Mouse (Mus musculus) T-helper 1 cell (primary cell): ENCODE data around the gene Slc24a5.
"Not testable (repeated sequence)": the region's sequence is repeated elsewhere in the genome, so short reads cannot be mapped to it uniquely, and the experiment has no call there.

Experiments
- in situ Hi-C: fragments of 300-600 bp; cut with MboI, MseI; formaldehyde crosslinking; loops from one replicate; pipeline ENCODE4 v1.15.1; 2025; ENCODE audit warnings: high pct_unique_total_duplicates

Gene Slc24a5

GRCm38 (mm10) chr2:125067894-125068293 lies at the start of gene Slc24a5:
Gene Slc24a5 (plus strand): TSS chr2:125068124.
- in situ Hi-C loops, result no loop called here

GRCm38 (mm10) chr2:125024386-125024785 lies 43.5 kb upstream of the Slc24a5 start:
- in situ Hi-C loops, result no loop called here

DNA sequence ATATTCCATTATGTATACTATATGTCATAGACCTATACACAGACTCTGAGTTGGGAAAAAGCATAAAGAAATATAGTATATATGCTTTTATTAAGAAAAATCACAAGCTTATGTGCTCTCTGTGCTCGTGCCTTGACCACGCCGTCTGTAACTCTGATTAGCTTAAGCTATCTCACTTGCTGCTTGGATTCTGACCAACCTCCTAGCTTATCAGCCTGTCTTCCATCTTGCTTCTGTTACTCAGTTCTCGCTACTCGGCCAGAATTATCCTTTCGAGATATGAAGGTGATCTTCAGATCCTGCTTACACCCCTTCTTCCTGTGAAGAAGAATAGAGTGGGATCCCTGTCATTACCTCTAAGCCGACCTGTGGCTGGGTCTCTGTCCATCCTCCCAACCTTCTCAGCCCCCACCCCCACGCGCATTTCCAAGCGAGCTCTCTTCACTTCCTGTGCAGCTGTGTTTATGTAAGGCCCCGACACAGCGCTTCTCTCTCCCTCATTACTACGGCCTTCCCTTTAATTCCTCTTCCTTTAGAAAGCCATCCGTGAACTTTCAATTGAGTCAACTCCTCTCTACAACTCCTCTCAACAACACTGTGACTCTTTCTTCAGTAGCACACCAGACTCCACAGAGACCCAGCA lies 41.4 kb upstream of the Slc24a5 start:
- in situ Hi-C loops, result no loop called here

DNA sequence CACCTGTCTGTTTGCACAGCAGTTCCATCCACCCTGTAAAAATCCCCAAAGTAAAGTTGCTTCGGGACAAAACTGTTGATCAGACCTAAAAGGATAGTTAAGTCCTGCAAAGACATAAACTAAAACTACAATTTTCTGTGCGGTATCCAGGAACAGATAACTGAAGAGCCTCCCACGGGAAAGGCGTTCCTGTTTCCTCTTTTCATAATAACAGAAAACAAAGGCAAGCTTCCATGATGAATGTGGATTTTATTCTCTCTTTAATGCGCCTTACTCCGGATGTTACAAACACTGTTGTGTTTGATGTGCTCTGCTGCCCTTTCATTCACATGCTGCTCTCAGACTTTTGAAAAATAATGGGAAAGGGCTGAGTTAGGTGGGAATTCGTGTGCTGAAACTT lies 37.3 kb upstream of the Slc24a5 start:
- in situ Hi-C loops, result no loop called here

DNA sequence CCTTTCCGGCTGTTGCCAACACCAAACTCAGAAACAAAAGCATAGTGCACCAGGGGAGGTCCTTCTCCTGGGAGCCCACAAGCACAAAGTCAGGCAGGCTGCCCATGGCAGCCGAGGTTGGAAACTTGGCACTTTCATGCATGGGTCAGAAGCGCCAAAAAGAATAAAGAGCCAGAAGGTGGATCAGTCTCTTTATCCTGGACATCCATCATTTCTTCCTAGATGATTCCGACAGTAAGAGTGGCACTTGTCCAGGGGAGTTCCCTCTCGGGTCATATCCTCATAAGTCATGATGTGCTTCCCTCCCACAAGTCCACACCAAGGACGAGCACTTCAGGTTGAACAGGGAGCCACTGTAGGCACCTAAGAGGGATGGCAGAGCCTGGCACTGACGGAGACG lies 36.8 kb upstream of the Slc24a5 start:
- in situ Hi-C loops, result no loop called here

DNA sequence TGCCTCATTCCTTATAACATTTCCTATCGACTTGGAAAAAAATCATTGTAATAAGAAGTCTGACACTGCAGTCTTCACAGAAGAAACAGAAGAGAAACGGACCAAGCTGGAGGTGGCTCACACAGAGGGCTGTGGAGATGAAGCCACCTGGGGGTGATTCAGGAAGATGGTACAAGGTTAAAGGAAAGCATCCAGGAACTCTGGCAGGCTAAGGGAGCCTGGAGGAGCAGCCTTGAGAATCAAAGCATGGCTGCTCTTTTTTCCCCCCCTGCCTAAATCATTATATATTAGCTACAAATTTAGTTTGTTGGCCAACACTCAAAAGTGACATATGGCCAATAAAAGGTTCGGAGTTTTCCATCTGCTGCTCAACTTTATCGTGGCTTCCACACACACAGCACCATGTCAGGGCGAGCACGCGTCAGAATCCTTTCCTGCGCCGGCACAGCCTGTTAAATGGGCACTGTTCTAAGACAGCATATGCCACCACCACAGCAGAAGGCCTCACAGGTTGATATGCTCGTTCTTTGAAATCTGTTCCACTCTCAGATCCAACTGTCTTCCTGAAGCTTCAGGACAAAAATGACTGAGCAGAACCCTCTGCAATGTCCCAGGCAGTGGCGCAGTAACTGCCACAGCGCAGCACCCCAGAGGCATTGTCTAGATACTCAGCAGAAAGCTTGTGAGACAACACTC lies 36.2 kb upstream of the Slc24a5 start:
- in situ Hi-C loops, result no loop called here

DNA sequence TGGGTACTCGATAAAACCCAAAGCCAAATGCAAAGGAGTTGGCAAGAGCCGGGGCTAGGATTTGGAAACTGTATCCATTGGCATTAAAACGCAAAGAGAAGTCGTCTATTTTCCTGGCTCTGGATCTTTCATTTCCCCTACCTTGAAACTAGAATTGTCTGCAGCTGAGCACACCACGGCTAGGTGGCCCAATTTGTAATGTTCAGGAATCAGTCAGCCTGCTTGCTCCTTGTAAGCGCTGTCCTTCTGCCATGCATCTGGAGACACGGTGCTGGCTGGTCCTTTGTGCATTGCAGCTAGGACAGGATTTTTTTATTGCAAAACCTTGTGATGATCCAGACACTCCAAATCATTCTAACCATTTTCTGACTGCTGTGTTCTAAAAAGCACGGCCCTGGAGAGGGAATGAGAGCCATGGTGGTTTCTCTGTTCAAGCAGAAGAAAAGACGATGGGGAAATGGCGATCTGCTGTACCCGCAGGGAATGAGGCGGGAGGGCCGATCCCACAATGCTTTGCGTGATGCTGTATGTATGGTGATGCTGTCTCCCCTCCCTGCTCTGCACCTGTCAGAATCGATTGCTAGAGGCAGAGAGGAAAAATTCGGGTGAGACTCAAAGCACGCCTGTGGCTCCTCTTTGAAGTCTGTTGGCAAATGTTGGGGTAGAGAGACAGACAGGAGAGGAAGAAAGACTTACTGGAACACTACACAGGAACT lies 35.5 kb upstream of the Slc24a5 start:
- in situ Hi-C loops, result no loop called here

DNA sequence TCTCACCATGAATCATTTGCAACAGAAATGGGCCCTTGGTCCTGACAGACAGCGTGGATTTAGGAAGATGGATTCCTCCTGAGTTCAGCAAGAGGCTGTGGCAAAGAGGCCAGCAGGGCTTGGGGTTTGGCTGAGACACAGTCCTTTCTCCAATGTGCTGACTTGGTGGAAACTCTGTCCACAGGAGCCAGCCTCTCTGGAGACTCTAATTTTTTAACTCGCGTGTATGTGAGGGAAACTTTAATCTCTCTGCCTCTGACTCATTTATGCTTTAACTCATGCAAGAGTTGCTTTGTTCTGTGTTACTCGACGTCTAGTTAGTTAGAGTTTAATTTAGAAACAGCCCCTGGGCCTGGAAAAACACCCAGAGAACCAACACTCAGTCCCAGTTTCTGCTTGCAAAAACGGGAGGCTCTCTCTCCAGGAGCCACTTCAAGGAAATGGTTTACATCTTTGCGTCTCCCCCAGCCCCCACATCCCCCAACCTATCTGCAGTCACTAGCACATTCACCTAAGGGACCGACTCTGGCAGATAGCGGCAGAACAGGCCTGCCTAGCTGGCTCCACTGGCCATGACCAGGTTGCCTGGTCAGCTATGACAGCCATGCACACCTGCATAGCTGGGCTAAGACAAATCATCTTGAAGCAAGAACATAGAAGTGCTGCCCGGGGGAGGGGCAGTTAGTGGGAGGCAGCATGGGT lies 34.7 kb upstream of the Slc24a5 start:
- in situ Hi-C loops, result no loop called here

- in situ Hi-C loops, result no loop called here
Measured at GRCm38 (mm10) chr2:125055316-125055903, 12.5 kb upstream of the Slc24a5 start.

GRCm38 (mm10) chr2:125057250-125057815 lies 10.6 kb upstream of the Slc24a5 start:
- in situ Hi-C loops, result no loop called here

GRCm38 (mm10) chr2:125061451-125061850 lies 6.5 kb upstream of the Slc24a5 start:
- in situ Hi-C loops, result no loop called here

- in situ Hi-C loops, result no loop called here
Measured at GRCm38 (mm10) chr2:125062944-125063343, 5.0 kb upstream of the Slc24a5 start.

DNA sequence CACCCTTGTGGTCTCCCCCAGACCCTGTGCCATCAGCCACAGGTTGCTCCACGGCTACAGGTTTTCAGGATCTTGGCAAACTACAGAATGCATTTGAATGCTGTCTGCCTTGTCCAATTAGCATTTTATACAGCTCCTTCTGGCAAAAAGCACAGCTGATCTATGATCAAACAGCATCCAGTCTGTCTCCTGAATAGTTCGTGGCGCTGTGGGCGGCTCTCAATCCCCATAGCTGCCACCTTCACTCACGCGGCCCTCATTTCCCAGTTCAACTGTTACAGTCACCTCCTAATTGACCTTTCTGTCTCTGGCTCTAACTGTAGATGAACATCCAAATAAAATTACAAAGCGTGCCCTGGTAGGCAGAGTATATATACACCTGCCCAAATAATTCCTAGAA lies 551 bp upstream of the Slc24a5 start:
- in situ Hi-C loops, result no loop called here

DNA sequence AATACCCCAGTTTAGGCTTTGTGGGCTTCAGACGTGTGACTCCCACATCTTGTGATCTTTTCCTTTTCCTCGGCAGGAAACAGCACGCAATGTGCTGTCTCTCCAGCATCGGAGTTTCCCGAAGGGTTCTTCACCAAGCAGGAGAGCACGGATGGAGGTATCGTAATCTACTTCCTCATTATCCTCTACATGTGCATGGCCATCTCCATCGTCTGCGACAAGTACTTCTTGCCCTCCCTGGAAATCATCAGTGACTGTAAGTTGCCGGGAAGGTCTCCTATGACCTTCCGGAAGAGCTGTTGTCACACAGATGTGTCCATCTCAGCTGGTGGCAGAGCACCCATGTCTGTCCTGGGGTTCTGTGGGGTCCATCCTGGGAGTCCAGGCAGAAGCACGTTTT lies 772 bp downstream of the Slc24a5 start:
- in situ Hi-C loops, result no loop called here

GRCm38 (mm10) chr2:125073056-125073780 lies 5.3 kb downstream of the Slc24a5 start:
- in situ Hi-C loops, result no loop called here

GRCm38 (mm10) chr2:125083879-125084278 lies 16.0 kb downstream of the Slc24a5 start:
- in situ Hi-C loops, result no loop called here

DNA sequence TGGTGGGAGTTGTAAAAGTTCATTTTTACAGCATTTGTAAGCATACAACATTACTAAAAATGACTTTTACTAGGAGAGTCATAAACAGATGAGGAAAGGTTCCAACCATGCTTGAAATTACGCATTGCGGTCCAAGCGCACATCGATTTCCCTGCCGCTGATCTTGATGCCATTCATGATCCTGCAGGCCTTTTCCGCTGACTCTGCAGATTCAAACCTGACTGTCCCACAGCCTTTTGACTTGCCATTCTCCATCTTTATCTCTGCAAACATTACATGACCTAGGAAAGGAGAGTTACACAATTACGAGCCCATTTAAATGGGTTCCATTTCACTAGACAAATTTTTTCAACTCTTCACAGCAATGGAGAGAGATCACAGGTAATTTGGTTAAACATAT lies 20.8 kb downstream of the Slc24a5 start:
- in situ Hi-C loops, result no loop called here

DNA sequence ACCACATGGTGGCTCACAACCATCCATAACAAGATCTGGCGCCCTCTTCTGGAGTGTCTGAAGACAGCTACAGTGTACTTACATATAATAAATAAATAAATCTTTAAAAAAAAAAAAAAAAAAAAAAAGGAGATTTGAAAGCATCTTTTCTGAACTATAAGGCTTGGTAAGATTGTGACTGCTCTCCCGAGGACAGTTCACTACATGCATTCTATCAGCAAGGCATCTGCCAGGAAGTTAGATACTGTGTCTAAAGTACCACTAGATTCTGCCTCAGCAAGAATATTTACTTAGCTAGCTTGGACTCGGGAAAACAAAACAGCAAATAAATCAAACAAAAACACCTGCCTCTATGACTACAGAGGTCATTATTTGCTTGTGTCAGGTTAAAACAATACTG lies 24.2 kb downstream of the Slc24a5 start:
- in situ Hi-C loops, result not testable (repeated sequence)

DNA sequence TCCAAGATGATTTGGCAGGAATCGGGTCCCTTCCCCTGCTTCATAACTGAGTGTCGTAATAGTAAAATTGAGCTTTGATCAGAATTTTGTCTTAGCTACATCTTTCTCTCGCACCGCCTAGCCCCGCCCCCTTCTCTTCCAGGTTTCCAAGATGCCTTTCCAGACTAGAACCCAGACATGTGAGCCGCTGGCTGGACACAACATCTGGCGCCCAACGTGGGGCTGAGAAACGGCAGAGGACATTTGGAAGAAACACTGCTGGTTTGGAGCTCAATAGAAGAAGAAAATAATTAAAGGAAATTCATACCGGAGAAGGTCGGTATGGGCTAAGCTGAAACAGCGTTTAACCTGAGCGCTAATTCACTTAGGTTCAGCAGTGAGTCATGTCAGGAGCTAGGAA lies 36.6 kb downstream of the Slc24a5 start:
- in situ Hi-C loops, result loop anchor here (25.0 kb wide), 1 partner anchor 508 kb away; no protein-coding TSS in a partner anchor

DNA sequence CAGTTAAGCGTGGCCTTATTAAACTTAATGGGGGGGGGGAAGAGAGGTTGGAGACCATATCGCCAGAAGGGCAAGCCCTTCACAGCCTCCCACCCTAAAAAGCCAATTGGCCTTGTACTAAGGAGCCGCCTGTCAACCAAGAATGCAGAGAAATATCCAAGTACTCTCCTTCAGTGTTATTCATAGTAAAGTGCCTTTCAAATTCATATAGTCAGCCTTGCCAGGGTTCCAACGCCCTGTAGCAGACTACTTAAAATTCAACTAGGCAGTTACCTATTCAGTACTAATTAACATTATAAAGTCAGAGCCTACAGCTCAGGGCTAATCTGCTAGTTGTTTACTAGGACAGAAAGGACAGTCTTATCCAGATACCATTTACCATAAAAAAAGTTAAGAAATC lies 38.6 kb downstream of the Slc24a5 start:
- in situ Hi-C loops, result loop anchor here (25.0 kb wide), 1 partner anchor 506 kb away; no protein-coding TSS in a partner anchor
